Mouse (Mus musculus): ENCODE results near the gene H2-Aa. TPM values are rescaled to one million over a fixed set of nuclear protein-coding genes. Genes with fewer than 3 reads are reported as not detected.
A peak's percentile ranks its signal among the peaks of the same experiment; 100 is the strongest.

Gene H2-Aa
- polyA plus RNA-seq, 1 experiment from 2014 or later: 9.0 TPM

DNA sequence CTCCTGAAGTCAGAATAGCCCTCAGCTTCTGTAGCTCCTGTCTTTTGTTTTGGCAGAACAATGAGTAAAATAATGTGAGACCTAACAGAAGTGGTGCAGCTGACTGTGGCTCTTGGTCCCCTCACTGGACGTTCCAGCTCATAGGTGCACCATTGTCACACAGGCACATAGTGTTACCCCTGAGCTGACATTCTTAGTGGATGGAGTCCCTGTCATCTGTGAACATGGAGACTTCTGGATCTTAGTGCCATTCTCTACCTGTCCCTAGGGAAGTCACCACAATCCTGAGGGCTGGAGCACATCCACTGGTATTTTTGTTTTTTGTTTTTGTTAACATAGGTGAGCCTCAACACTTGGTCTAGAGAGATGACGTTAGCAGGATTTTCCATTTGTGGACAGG, 16.7 kb downstream of the H2-Aa start:
- Histone ChIP-seq H3K27me3 (ENCODE audit: control insufficient read depth, insufficient read depth, low read depth, low read length) (peaks cover 4% of the 10 kb centered on the region; the same call in 1 of the 2 replicates), H3K4me1 (replicated peaks; ENCODE audit: control insufficient read depth, insufficient read depth, low read length) (no peaks in the 10 kb centered on the region)
- 73% methylated on average over 2 of the region's 2 CpGs for WGBS

DNA sequence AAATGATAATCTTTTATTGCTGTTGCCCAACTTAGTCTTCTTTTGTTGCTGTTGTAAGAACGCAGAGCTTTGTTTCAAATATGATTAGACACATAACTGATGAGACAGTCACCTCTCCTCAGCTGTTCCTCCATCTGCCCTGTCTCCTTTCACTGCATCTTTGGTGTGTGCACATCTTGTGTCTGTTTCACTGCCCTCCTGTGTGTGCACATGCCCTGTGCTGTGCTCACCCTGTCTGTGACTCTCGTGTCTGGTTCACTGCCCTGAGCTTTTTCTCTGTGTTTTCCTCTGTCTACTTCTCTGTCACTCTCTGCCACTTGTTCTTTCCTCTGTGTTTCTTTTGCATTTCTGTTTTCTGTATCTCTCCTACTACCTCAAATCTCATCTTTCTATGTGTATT, 17.4 kb downstream of the H2-Aa start:
- Histone ChIP-seq H3K27ac (ENCODE audit: low read length) (no peak overlapping the region), H3K9ac (ENCODE audit: low read length) (no peak overlapping the region), H3K9me3 (ENCODE audit: control insufficient read depth, low read length) (no peaks in the 10 kb centered on the region), H3K4me2 (ENCODE audit: low read depth, low read length) (no peak overlapping the region), H3K36me3 (ENCODE audit: control insufficient read depth, insufficient read depth, low read length) (no peaks in the 10 kb centered on the region), H3K27me3 (ENCODE audit: control insufficient read depth, insufficient read depth, low read depth, low read length) (peaks cover 7% of the 10 kb centered on the region), H3K4me3 (ENCODE audit: low read length) (no peak overlapping the region), H3K4me1 (replicated peaks; ENCODE audit: control insufficient read depth, insufficient read depth, low read length) (no peaks in the 10 kb centered on the region)
- ATAC-seq (ENCODE audit: low read depth): no peak
- 71% methylated on average over 2 of the region's 2 CpGs for whole genome bisulfite sequencing

More for the DNA sequence above, 16.7 kb downstream of the H2-Aa start:
- Histone ChIP-seq H3K9ac (ENCODE audit: low read length) (no peak overlapping the region), H3K4me2 (ENCODE audit: low read depth, low read length) (no peak overlapping the region), H3K4me3 (ENCODE audit: low read length) (no peak overlapping the region), H3K27ac (ENCODE audit: low read length) (no peak overlapping the region), H3K36me3 (ENCODE audit: control insufficient read depth, insufficient read depth, low read length) (no peaks in the 10 kb centered on the region), H3K9me3 (ENCODE audit: control insufficient read depth, low read length) (no peaks in the 10 kb centered on the region)
- ATAC-seq (ENCODE audit: low read depth): no peak

GRCm38 (mm10) chr17:34269817-34270216, 17.8 kb downstream of the H2-Aa start:
- Histone ChIP-seq H3K9ac (ENCODE audit: low read length) (no peak overlapping the region), H3K4me1 (replicated peaks; ENCODE audit: control insufficient read depth, insufficient read depth, low read length) (peaks cover 3% of the 10 kb centered on the region; the same call in 1 of the 2 replicates), H3K4me2 (ENCODE audit: low read depth, low read length) (no peak overlapping the region), H3K9me3 (ENCODE audit: control insufficient read depth, low read length) (no peaks in the 10 kb centered on the region), H3K36me3 (ENCODE audit: control insufficient read depth, insufficient read depth, low read length) (no peaks in the 10 kb centered on the region), H3K4me3 (ENCODE audit: low read length) (no peak overlapping the region), H3K27me3 (ENCODE audit: control insufficient read depth, insufficient read depth, low read depth, low read length) (peaks cover 11% of the 10 kb centered on the region), H3K27ac (ENCODE audit: low read length) (no peak overlapping the region)
- WGBS: 60% methylated on average over 4 of the region's 4 CpGs
- no peak for ATAC-seq (ENCODE audit: low read depth)

- H3K4me2 ChIP-seq (ENCODE audit: low read depth, low read length): no peak overlapping the region
- ATAC-seq (ENCODE audit: low read depth): no peak
- no peaks in the 10 kb centered on the region for H3K36me3 ChIP-seq (ENCODE audit: control insufficient read depth, insufficient read depth, low read length)
- H3K27ac ChIP-seq (ENCODE audit: low read length): no peak overlapping the region
- no peak overlapping the region for H3K4me3 ChIP-seq (ENCODE audit: low read length)
- 81% methylated on average over 2 of the region's 2 CpGs for WGBS
- H3K27me3 ChIP-seq (ENCODE audit: control insufficient read depth, insufficient read depth, low read depth, low read length): peaks cover 21% of the 10 kb centered on the region
- no peaks in the 10 kb centered on the region for H3K9me3 ChIP-seq (ENCODE audit: control insufficient read depth, low read length)
- H3K4me1 ChIP-seq (replicated peaks; ENCODE audit: control insufficient read depth, insufficient read depth, low read length): peaks cover 9% of the 10 kb centered on the region
- H3K9ac ChIP-seq (ENCODE audit: low read length): no peak overlapping the region
These were observed 18.9 kb downstream of the H2-Aa start for GRCm38 (mm10) chr17:34268748-34269147.

DNA sequence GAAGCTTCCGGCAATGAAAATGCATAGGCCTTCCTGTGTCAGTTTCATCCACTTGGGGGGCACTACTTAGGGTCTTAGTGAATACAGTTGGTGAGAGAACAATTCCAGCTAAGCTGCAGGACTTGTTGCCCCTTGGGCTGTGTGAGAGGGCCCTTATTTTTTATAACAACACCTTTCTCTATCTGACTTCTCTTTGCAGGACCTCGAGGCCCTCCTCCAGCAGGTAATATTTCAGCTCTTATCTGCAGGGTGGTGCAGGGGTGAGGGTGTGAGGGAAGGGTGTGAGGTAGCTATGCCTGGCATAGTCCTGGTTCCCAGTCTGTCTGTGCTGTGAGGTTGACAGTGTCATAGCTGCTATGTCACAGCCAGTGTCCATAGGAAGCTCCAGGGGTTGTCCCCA, 19.4 kb downstream of the H2-Aa start:
- no peak for ATAC-seq (ENCODE audit: low read depth)
- Histone ChIP-seq H3K27me3 (ENCODE audit: control insufficient read depth, insufficient read depth, low read depth, low read length) (peaks cover 26% of the 10 kb centered on the region), H3K9ac (ENCODE audit: low read length) (no peak overlapping the region), H3K36me3 (ENCODE audit: control insufficient read depth, insufficient read depth, low read length) (no peaks in the 10 kb centered on the region), H3K4me3 (ENCODE audit: low read length) (no peak overlapping the region), H3K4me1 (replicated peaks; ENCODE audit: control insufficient read depth, insufficient read depth, low read length) (peaks cover 14% of the 10 kb centered on the region), H3K4me2 (ENCODE audit: low read depth, low read length) (no peak overlapping the region), H3K27ac (ENCODE audit: low read length) (no peak overlapping the region), H3K9me3 (ENCODE audit: control insufficient read depth, low read length) (no peaks in the 10 kb centered on the region)
- WGBS: 56% methylated on average over 2 of the region's 2 CpGs

- under 1% methylated on average over 90 of the region's 93 CpGs for WGBS
- Histone ChIP-seq H3K4me3 (ENCODE audit: low read length) (peak overlapping the region; percentile 54), H3K27me3 (ENCODE audit: control insufficient read depth, insufficient read depth, low read depth, low read length) (peaks cover 42% of the 10 kb centered on the region), H3K27ac (ENCODE audit: low read length) (no peak overlapping the region), H3K4me2 (ENCODE audit: low read depth, low read length) (peak overlapping the region; percentile 92), H3K9me3 (ENCODE audit: control insufficient read depth, low read length) (no peaks in the 10 kb centered on the region), H3K4me1 (replicated peaks; ENCODE audit: control insufficient read depth, insufficient read depth, low read length) (peaks cover 16% of the 10 kb centered on the region), H3K9ac (ENCODE audit: low read length) (peak overlapping the region; percentile 61), H3K36me3 (ENCODE audit: control insufficient read depth, insufficient read depth, low read length) (no peaks in the 10 kb centered on the region)
- peak; percentile 48 for ATAC-seq (ENCODE audit: low read depth)
These were observed 22.9 kb downstream of the H2-Aa start for GRCm38 (mm10) chr17:34264452-34265351.

DNA sequence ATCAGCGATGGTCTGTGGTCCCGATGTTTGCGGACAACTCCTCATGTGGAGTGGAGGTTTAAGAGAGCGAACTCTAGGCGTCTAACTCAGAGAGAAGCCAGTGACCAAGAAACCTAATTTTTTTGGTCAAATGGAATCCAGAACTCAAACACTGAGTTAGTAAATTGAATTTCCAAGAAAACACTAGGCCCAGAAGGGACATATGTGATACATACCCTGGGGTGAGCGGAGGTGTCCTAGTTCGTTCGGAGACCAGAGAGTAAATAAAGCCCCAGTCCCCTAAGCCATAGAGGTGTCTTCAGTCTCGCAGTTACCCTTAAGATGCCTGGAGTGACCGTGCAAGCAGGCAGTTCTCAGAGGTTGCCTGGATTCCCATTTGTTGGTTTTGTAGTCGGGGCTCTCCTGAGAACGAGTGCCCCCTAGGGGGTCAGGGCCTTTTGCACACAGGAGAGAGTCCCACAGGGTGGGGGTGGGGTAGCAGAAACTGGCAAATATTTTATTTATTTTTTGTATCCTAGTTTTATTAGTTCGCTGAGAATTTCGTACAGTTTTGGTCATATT, 23.7 kb downstream of the H2-Aa start:
- Histone ChIP-seq H3K27ac (ENCODE audit: low read length) (no peak overlapping the region), H3K4me3 (ENCODE audit: low read length) (peak overlapping the region; percentile 54), H3K4me1 (replicated peaks; ENCODE audit: control insufficient read depth, insufficient read depth, low read length) (peaks cover 16% of the 10 kb centered on the region), H3K9ac (ENCODE audit: low read length) (no peak overlapping the region), H3K9me3 (ENCODE audit: control insufficient read depth, low read length) (no peaks in the 10 kb centered on the region), H3K27me3 (ENCODE audit: control insufficient read depth, insufficient read depth, low read depth, low read length) (peaks cover 44% of the 10 kb centered on the region), H3K4me2 (ENCODE audit: low read depth, low read length) (peak overlapping the region; percentile 94), H3K36me3 (ENCODE audit: control insufficient read depth, insufficient read depth, low read length) (no peaks in the 10 kb centered on the region)
- ATAC-seq (ENCODE audit: low read depth): no peak
- 7% methylated on average over 14 of the region's 14 CpGs for WGBS

DNA sequence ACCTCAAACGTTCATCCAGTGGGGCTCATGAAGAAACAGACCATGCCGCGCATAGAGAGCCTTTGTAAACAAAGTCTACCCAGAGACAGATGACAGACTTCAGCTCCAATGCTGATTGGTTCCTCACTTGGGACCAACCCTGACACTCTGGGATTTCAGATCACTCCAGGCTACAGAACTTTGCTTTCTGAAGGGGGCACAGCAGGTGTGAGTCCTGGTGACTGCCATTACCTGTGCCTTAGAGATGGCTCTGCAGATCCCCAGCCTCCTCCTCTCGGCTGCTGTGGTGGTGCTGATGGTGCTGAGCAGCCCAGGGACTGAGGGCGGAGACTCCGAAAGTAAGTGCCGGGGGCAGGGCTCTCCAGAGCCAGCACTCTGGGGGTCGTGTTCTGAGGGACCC, 24.6 kb downstream of the H2-Aa start:
- Histone ChIP-seq H3K4me3 (ENCODE audit: low read length) (peak overlapping the region; percentile 53), H3K27ac (ENCODE audit: low read length) (no peak overlapping the region), H3K9me3 (ENCODE audit: control insufficient read depth, low read length) (no peaks in the 10 kb centered on the region), H3K4me1 (replicated peaks; ENCODE audit: control insufficient read depth, insufficient read depth, low read length) (peaks cover 16% of the 10 kb centered on the region), H3K36me3 (ENCODE audit: control insufficient read depth, insufficient read depth, low read length) (no peaks in the 10 kb centered on the region), H3K4me2 (ENCODE audit: low read depth, low read length) (peak overlapping the region; percentile 94), H3K9ac (ENCODE audit: low read length) (peak overlapping the region; percentile 21), H3K27me3 (ENCODE audit: control insufficient read depth, insufficient read depth, low read depth, low read length) (peaks cover 47% of the 10 kb centered on the region)
- WGBS: under 1% methylated on average over 8 of the region's 8 CpGs
- peak; percentile 77 for ATAC-seq (ENCODE audit: low read depth)

DNA sequence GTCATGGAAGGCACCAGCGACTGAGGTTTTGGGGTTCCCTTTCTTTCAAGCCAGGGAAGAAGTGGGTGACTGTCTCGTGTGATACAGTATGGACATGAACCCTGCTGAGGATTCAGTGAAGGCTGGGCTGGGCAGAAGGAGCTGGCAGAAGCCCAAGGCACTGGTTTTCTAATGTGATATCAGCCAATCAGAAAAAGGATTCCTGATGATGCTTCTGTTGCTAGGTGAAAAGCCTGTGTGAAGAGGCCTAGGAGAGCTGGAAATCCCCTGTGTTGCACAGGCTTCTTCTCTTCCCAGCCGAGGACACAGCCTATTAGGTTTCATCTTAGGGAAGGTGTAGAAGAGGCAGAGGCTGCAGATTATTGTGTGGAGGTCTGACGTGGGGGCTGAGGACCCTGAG, 26.1 kb downstream of the H2-Aa start:
- H3K4me1 ChIP-seq (replicated peaks; ENCODE audit: control insufficient read depth, insufficient read depth, low read length): peaks cover 16% of the 10 kb centered on the region
- 24% methylated on average over 4 of the region's 4 CpGs for WGBS
- no peak overlapping the region for H3K9ac ChIP-seq (ENCODE audit: low read length)
- peak; percentile 53 for ATAC-seq (ENCODE audit: low read depth)
- H3K4me2 ChIP-seq (ENCODE audit: low read depth, low read length): no peak overlapping the region
- H3K9me3 ChIP-seq (ENCODE audit: control insufficient read depth, low read length): no peaks in the 10 kb centered on the region
- H3K36me3 ChIP-seq (ENCODE audit: control insufficient read depth, insufficient read depth, low read length): no peaks in the 10 kb centered on the region
- no peak overlapping the region for H3K4me3 ChIP-seq (ENCODE audit: low read length)
- no peak overlapping the region for H3K27ac ChIP-seq (ENCODE audit: low read length)
- peaks cover 43% of the 10 kb centered on the region for H3K27me3 ChIP-seq (ENCODE audit: control insufficient read depth, insufficient read depth, low read depth, low read length)

Data from lung, embryonic 16.5 days (tissue).